Mouse (Mus musculus) cerebellum, adult 2 months (tissue): ENCODE results near the gene Cdh23.

Experiments
- CTCF ChIP-seq: fragments of 200-500 bp; IDR thresholded peaks from 2 replicates; pipeline ENCODE4 v1.5.1; 2011; ENCODE audit warnings: low read depth, mild to moderate bottlenecking, control low read depth, low read length, moderate library complexity, borderline replicate concordance; ENCODE audit not compliant: insufficient read depth
- POLR2A ChIP-seq: fragments of 200-500 bp; IDR thresholded peaks from 2 replicates; pipeline ENCODE4 v1.6.1; 2011; ENCODE audit warnings: low read length, control low read depth, borderline replicate concordance; ENCODE audit not compliant: insufficient read depth

DNA sequence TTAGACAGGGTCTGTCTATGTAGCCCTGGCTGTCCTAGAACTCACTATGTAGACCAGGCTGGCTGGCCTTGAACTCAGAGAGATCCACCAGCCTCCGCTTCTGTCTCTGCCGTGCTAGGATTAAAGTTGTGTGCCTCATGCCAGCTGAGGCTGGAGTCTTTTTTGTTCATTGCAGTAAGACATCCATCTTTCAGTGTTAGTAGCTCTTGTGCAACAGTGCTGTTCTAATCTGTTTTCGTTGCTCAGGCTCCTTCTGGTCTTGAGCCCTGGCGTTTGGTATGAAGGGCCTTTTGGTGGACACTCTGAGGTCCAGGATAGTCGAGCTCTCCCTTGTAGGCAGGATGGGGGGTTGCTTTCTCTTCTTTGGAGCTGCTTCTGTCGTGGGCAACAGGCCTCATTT is 332.9 kb downstream of the Cdh23 start:
- no peak for TF ChIP-seq CTCF
- no peak for TF ChIP-seq POLR2A
